Mouse (Mus musculus) liver, embryonic 14.5 days (tissue): ENCODE measurements at regions not wholly inside any gene's neighbourhood (a gene's known extent, or its start where the extent isn't known, plus 50 kb on each side); places are given as distances from the start of the nearest gene placed in this dataset.

Source experiments
- ATAC-seq: fragments of 200-750 bp; cut with Nextera tagmentation; 2 replicates; pipeline ENCODE4 v1.8.0; 2017; ENCODE audit warnings: moderate number of reproducible peaks, mild to moderate bottlenecking, moderate library complexity; ENCODE audit not compliant: insufficient read depth
- DNase-seq, 3 experiments: peaks; one replicate each; pipeline ENCODE4 v3.0.0-alpha.2; 2012 to 2013; ENCODE audit warnings: low read depth in 3 of 3, low spot score in 3 of 3
- H3K27ac ChIP-seq: fragments of 300-500 bp; sonication (generic); 2 replicates; pipeline ENCODE4 v1.5.1; 2014; ENCODE audit warnings: moderate library complexity, mild to moderate bottlenecking, control low read depth, inconsistent platforms
- H3K27me3 ChIP-seq: fragments of 300-500 bp; sonication (generic); 2 replicates; pipeline ENCODE4 v1.6.1; 2014; ENCODE audit warnings: mild to moderate bottlenecking, low read length, moderate library complexity; ENCODE audit not compliant: control insufficient read depth, insufficient read depth
- H3K36me3 ChIP-seq: fragments of 300-500 bp; sonication (generic); replicated peaks from 2 replicates; pipeline ENCODE4 v1.6.1; 2014; ENCODE audit warnings: low read depth; ENCODE audit not compliant: control insufficient read depth, insufficient read depth
- H3K4me1 ChIP-seq, 2 experiments: fragments of 200-500 bp in 1 of 2; fragments of 300-500 bp in 1 of 2; sonication (generic) in 1 of 2; replicated peaks; 2 replicates each; pipeline ENCODE4 v1.6.1; 2012 to 2014; ENCODE audit warnings: antibody characterized with exemption in 1 of 2, inconsistent platforms in 1 of 2, low read length in 1 of 2; ENCODE audit not compliant: control insufficient read depth in 2 of 2, insufficient read depth in 2 of 2
- H3K4me2 ChIP-seq: fragments of 300-500 bp; sonication (generic); 2 replicates; pipeline ENCODE4 v1.6.1; 2014; ENCODE audit warnings: low read depth, mild to moderate bottlenecking, control low read depth, moderate library complexity
- H3K4me3 ChIP-seq, 2 experiments: fragments of 200-500 bp in 1 of 2; fragments of 300-500 bp in 1 of 2; sonication (generic) in 1 of 2; 2 replicates each; pipeline ENCODE4 v1.5.1; 2012 to 2014; ENCODE audit warnings: low read depth in 2 of 2, low read length in 2 of 2, mild to moderate bottlenecking in 2 of 2, control low read depth in 1 of 2, inconsistent platforms in 1 of 2, moderate library complexity in 1 of 2; ENCODE audit not compliant: insufficient read depth in 1 of 2
- H3K9ac ChIP-seq: fragments of 300-500 bp; sonication (generic); replicated peaks from 2 replicates; pipeline ENCODE4 v1.6.1; 2014; ENCODE audit warnings: mild to moderate bottlenecking, control low read depth, moderate library complexity
- H3K9me3 ChIP-seq: fragments of 300-500 bp; sonication (generic); 2 replicates; pipeline ENCODE4 v1.6.1; 2016; ENCODE audit warnings: low read length, mixed read lengths; ENCODE audit not compliant: control insufficient read depth
- CTCF ChIP-seq: IDR thresholded peaks from 2 replicates; pipeline ENCODE4 v1.5.1; 2016; ENCODE audit warnings: antibody characterized with exemption, low read depth, control low read depth
- EP300 ChIP-seq: IDR thresholded peaks from 2 replicates; pipeline ENCODE4 v1.6.1; 2016; ENCODE audit warnings: antibody characterized with exemption, low read depth
- WGBS: fragments of 180-500 bp; shearing (Covaris S2); extraction: QIAGEN DNeasy Blood & Tissue Kit; methylation state at CpG from one replicate; pipeline ENCODE4 v1.1.7; 2014; ENCODE audit not compliant: insufficient replicate concordance; 5-methylcytosine and 5-hydroxymethylcytosine counted together

DNA sequence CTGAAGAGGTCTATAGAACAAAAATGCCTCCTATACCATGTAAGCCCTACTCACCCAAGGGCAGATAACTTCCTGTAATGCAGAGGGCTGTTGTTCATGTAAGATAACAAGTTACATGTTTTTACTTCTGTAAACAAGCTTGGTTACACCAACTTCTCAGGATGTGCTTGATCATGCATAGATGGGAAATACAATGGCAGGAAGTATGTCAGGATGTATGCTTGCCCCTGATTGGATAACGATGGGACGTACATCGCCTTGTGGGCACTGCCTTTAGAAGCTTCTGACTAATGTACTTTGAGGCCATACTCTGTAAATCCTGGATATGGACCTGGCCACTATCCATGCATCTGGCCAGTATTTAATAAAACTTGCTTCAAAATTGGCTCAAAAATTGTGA, 69.2 kb upstream of the Pde3b start:
- Histone ChIP-seq H3K27me3 (no peaks in the 10 kb centered on the region), H3K4me1 (peaks cover 0 to under 1% of the 10 kb centered on the region in 2 experiments; a peak in 1 of 4 replicates), H3K4me3 (no peak overlapping the region), H3K27ac (no peak overlapping the region), H3K36me3 (no peaks in the 10 kb centered on the region), H3K4me2 (no peak overlapping the region), H3K9me3 (no peaks in the 10 kb centered on the region), H3K9ac (no peak overlapping the region)
- WGBS = 52% methylated on average over 3 of the region's 3 CpGs
- DNase-seq (no peak), ATAC-seq (no peak)
- TF ChIP-seq EP300 (no peak), CTCF (no peak)

DNA sequence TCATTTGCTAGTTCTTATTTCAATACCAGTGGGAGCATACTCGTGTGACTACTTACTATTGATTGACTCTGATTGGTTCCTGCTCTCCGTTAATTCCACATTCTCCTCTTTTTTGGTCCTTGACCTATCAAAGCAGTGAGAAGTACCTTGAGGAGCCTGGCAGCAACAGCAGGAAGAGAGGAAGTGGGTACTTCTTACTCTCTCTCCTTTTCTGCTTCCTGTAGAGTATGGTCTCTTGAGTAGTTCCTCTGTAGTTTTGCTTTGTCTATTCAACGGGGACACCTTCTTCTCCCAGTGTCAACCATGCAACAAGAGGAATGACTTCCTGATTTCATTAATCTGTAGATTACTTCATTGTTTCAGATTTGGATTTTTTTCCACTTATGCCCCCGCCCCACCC, 68.1 kb upstream of the Pde3b start:
- WGBS = 46% methylated on average over 4 of the region's 4 CpGs
- no peaks in the 10 kb centered on the region for H3K36me3 ChIP-seq
- no peak overlapping the region for H3K27ac ChIP-seq
- H3K9ac ChIP-seq = no peak overlapping the region
- H3K9me3 ChIP-seq = no peaks in the 10 kb centered on the region
- TF ChIP-seq EP300 (no peak), CTCF (no peak)
- H3K4me2 ChIP-seq = no peak overlapping the region
- no peak for ATAC-seq
- no peaks in the 10 kb centered on the region for H3K27me3 ChIP-seq
- DNase-seq = no peak
- H3K4me3 ChIP-seq = no peak overlapping the region
- peaks cover 0 to 2% of the 10 kb centered on the region in 2 experiments; a peak in 1 of 4 replicates for H3K4me1 ChIP-seq

DNA sequence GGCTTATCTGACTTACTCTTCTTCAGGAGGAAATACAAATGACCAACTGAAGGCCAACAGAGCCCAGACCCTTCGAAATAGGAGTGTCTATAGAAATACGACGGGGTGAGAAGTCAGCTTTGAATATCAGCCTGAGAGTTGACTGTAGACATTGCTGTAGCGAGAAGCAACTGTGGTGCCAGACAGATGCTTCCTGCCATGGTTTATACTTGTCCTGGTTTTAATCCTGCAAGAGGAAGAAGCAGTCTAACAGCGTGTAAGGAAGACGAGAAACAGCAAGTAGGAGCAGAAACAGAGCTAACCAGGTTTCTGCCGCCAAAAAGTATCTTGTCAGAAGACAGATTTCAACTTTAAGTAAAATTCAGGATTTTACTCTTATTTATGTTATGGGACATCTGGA, 64.1 kb upstream of the Pde3b start:
- TF ChIP-seq CTCF (no peak), EP300 (no peak)
- Histone ChIP-seq H3K27ac (no peak overlapping the region), H3K4me1 (peaks cover 0 to 2% of the 10 kb centered on the region in 2 experiments; a peak in 1 of 4 replicates), H3K36me3 (no peaks in the 10 kb centered on the region), H3K27me3 (no peaks in the 10 kb centered on the region), H3K4me3 (no peak overlapping the region), H3K9ac (no peak overlapping the region), H3K9me3 (no peaks in the 10 kb centered on the region), H3K4me2 (no peak overlapping the region)
- DNase-seq (no peak), ATAC-seq (no peak)
- WGBS = 20% methylated on average over 7 of the region's 7 CpGs

DNA sequence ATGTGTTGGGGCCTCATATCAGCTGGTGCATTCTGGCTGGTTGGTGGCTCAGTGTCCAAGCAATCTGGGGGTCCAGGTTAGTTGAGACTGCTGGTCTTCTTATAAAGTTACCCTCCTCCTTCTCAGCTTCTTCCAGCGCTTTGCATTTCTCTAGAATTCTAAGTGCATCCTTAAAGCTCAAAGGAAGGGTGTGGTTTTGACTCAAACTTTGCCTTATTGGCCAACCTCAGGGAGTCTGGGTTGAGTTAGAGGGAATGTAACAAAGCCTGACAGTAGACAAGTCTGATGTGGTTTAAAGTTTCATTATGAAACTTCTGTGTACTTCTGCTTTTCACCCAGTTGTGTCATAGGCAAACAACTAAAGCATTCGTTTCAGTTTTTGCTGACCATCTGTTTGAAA, 58.7 kb upstream of the Pde3b start:
- no peak overlapping the region for H3K9ac ChIP-seq
- DNase-seq = peak in 2 of 3 experiments; percentile 11 to 31
- no peaks in the 10 kb centered on the region for H3K27me3 ChIP-seq
- no peaks in the 10 kb centered on the region for H3K4me1 ChIP-seq
- WGBS = 25% methylated on average over 2 of the region's 2 CpGs
- H3K36me3 ChIP-seq = no peaks in the 10 kb centered on the region
- no peak overlapping the region for H3K4me3 ChIP-seq
- H3K4me2 ChIP-seq = no peak overlapping the region
- H3K9me3 ChIP-seq = no peaks in the 10 kb centered on the region
- no peak overlapping the region for H3K27ac ChIP-seq
- ATAC-seq = no peak
- TF ChIP-seq CTCF (no peak), EP300 (no peak)

DNA sequence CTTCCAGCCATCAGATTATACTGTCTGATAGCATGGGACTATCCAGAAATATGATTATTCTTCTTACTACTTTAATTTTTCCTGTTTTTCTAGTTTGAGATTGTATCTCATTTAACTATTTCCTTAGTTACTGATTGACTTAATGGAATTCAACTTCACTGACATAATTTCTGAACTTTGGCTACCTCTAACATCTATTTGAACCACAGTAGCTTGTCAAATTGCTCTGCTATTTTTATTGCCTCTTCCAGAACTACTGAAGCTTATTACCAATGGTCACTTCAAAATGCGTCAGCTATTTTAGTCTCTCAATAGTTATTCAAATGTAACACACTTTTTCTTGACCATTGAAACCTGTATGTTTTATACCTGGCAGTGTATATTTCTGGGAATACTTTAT, 52.9 kb upstream of the Pde3b start:
- ATAC-seq (no peak), DNase-seq (no peak)
- Histone ChIP-seq H3K9me3 (no peaks in the 10 kb centered on the region), H3K4me3 (no peak overlapping the region), H3K27me3 (no peaks in the 10 kb centered on the region), H3K9ac (no peak overlapping the region), H3K4me2 (no peak overlapping the region), H3K27ac (no peak overlapping the region), H3K36me3 (no peaks in the 10 kb centered on the region), H3K4me1 (no peaks in the 10 kb centered on the region)
- 70% methylated on average over 1 of the region's 1 CpGs for WGBS
- TF ChIP-seq CTCF (no peak), EP300 (no peak)

DNA sequence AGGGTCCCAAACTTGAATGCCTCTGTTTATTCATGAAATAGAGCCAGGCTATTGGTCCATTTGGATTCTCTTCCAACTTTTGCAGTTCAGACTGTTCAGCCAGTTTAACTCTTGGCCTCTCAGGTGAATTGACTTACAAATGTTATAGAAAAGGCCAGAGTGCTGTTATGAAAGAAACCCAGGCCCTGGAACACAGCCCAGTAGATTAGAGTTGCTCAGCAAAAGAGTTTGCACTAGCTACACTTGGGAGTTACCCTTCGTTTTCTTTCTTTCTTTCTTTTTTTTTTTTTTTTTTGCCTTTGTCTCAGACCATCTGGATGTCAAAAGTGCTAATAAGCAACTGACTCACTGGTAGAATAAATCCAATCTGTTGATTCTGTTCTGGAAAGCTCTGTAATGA, 51.0 kb upstream of the Pde3b start:
- no peak overlapping the region for H3K4me3 ChIP-seq
- DNase-seq (peak in 1 of 3 experiments; percentile 11), ATAC-seq (no peak)
- no peak overlapping the region for H3K27ac ChIP-seq
- no peaks in the 10 kb centered on the region for H3K36me3 ChIP-seq
- 17% methylated on average over 1 of the region's 1 CpGs for WGBS
- TF ChIP-seq CTCF = no peak
- TF ChIP-seq EP300 = no peak
- no peaks in the 10 kb centered on the region for H3K9me3 ChIP-seq
- H3K9ac ChIP-seq = no peak overlapping the region
- no peaks in the 10 kb centered on the region for H3K27me3 ChIP-seq
- H3K4me2 ChIP-seq = no peak overlapping the region
- H3K4me1 ChIP-seq = no peaks in the 10 kb centered on the region
